Mouse (Mus musculus): ENCODE data around the gene 4930447C04Rik.

DNA sequence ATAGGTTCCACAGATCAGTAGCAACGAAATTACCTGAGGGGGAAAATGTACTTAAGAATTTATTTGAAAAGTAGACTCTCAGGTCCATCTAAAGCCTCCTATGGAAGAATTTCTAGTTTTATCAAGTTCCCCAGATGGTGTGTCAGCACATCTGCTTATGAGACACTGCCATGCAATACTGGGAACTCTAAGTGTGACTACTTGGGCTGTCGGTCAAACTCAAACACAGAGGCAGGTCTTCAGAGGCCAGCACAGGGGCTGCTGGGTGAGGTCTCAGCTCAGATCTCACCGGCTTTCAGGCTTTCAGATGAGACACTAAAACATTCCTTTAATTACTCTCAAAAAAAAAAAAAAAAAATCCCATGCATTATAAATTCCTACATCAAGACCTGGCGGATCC, 97.0 kb downstream of the 4930447C04Rik start:
- no peak for TF ChIP-seq CTCF (IDR thresholded peaks at IDR 0.05; ENCODE audit: low read depth)
- TF ChIP-seq EP300 (optimal IDR thresholded peaks at IDR 0.05), result no peak
